In the genomic region with DNA sequence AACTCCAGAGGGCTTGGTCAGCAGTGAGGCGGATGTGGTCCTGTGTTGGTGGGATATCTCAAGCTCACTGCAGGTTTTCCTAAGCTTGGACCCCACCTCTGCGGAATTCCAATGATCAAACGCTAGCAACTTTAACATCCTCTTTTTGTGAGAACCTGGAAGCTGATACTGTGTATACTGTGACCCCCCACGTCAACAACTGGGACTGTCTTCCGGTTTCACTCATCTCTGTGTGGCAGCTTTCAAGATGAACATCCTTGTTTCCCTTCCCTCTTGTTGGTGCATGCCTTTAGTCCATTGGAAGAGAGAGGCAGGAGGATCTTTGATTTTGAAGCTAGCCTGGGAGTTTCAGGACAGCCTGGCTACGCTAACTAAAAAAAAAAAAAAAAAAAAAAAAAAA, we compare ENCODE assay signal across 23 mouse cellular contexts.
"Had no signal": no experiment of that assay in that cellular context is flagged by ENCODE, and none has a peak within 500 bp of the region (broad histone marks: within the 10 kb centered on the region; RNA-seq: fewer than 3 reads in every experiment).

No protein-coding gene starts in this region.

- ATAC-seq: hindbrain, postnatal 0 days; intestine, embryonic 16.5 days had no signal

- H3K4me1 ChIP-seq: heart, embryonic 10.5 days; heart, embryonic 12.5 days; hindbrain, embryonic 13.5 days; hindbrain, embryonic 15.5 days; limb, embryonic 10.5 days; limb, embryonic 12.5 days had no signal

- H3K9ac ChIP-seq: heart, embryonic 12.5 days; hindbrain, embryonic 13.5 days; hindbrain, embryonic 15.5 days; limb, embryonic 12.5 days; liver, embryonic 14.5 days had no signal

- H3K9me3 ChIP-seq: heart, embryonic 10.5 days; heart, embryonic 12.5 days; hindbrain, embryonic 13.5 days; hindbrain, embryonic 15.5 days; limb, embryonic 10.5 days; limb, embryonic 12.5 days had no signal

- H3K27me3 ChIP-seq: heart, embryonic 12.5 days; hindbrain, embryonic 13.5 days; hindbrain, embryonic 15.5 days; limb, embryonic 12.5 days had no signal

- H3K4me2 ChIP-seq: heart, embryonic 12.5 days; hindbrain, embryonic 13.5 days; hindbrain, embryonic 15.5 days; limb, embryonic 12.5 days; liver, embryonic 11.5 days had no signal

- H3K4me3 ChIP-seq: gastrocnemius, adult 2 months; heart, embryonic 10.5 days; heart, embryonic 12.5 days; hindbrain, embryonic 13.5 days; hindbrain, embryonic 15.5 days; left cerebral cortex, adult 2 months; limb, embryonic 10.5 days; limb, embryonic 12.5 days had no signal

- H3K27ac ChIP-seq: gastrocnemius, adult 2 months; heart, embryonic 10.5 days; hindbrain, embryonic 13.5 days; hindbrain, embryonic 15.5 days; hindbrain, postnatal 0 days; left cerebral cortex, adult 2 months; limb, embryonic 10.5 days; limb, embryonic 12.5 days had no signal

- DNase-seq: gastrocnemius, adult 2 months; gastrocnemius, postnatal 10 days; gastrocnemius, postnatal 25 days; heart, adult 18-20 months; heart, postnatal 10 days; heart, postnatal 36 days; kidney, adult 18-20 months; kidney, adult 8-10 months; kidney, postnatal 10 days; kidney, postnatal 25 days; kidney, postnatal 4 days; liver had no signal
